Mouse (Mus musculus): ENCODE data around the gene Gsdma3. TPM values are rescaled to one million over a fixed set of nuclear protein-coding genes. Genes with fewer than 3 reads are reported as not detected.

The Gsdma3 gene
- polyA plus RNA-seq, 1 experiment = 1.1 TPM

DNA sequence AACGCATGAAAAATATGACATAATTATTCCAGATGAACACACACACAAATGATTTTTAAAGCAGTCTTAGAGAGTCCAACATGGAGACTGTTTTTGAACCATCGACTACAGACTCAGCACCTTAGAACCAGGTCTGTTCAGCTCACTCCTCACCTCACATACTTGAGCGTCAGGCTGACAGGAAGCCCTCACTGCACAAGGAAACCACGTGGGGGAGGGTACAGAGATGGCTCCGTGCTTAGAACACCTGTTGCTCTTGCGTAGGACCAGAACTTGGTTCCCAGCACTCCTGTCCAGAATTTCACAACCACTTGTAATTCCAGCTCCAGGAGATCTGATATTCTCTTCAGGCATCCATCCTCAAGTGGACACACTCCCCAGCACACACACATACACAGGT, 31.1 kb upstream of the Gsdma3 start:
- TF ChIP-seq POLR2A (IDR thresholded peaks at IDR 0.05; ENCODE audit: control insufficient read depth, extremely low read depth, insufficient read depth, low read length, poor library complexity) = no peak
- Histone ChIP-seq H3K4me1 (replicated peaks; ENCODE audit: control insufficient read depth, insufficient read depth, low read length) (peaks cover 12% of the 10 kb centered on the region), H3K27ac (ENCODE audit: control insufficient read depth, insufficient read depth, low read length) (no peak overlapping the region), H3K27me3 (ENCODE audit: control insufficient read depth, insufficient read depth, low read length) (no peaks in the 10 kb centered on the region), H3K36me3 (ENCODE audit: control insufficient read depth, insufficient read depth, low read length) (no peaks in the 10 kb centered on the region), H3K4me3 (ENCODE audit: control insufficient read depth, insufficient read depth, low read length) (no peak overlapping the region)
- DNase-seq = peak; percentile 36
- WGBS = 26% methylated on average over 6 of the region's 6 CpGs

DNA sequence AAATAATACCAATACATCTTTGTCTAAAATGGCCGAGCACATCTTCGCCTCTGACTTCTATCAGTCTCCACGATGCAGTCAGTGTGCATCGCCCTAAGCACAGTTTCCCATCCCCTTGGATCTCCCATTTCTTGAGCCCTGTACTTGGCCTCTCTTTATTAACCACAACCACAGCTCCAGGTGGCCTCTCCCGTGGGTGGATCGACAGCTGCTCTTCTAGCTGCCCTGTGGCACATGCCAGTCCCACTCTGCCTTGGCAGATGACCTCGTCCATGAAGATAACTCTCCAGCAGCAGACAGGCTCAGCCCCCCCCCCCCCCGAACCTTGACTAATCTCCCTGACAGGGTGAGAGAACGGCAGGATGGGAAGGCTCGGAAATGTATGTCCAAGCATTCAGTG, 30.7 kb upstream of the Gsdma3 start:
- WGBS = 60% methylated on average over 10 of the region's 10 CpGs
- TF ChIP-seq CTCF (IDR thresholded peaks at IDR 0.05; ENCODE audit: borderline replicate concordance, control insufficient read depth, extremely low read depth, insufficient read depth, low read length, poor library complexity) (no peak), POLR2A (IDR thresholded peaks at IDR 0.05; ENCODE audit: control insufficient read depth, extremely low read depth, insufficient read depth, low read length, poor library complexity) (no peak)
- no peaks in the 10 kb centered on the region for H3K36me3 ChIP-seq (ENCODE audit: control insufficient read depth, insufficient read depth, low read length)
- no peak overlapping the region for H3K4me3 ChIP-seq (ENCODE audit: control insufficient read depth, insufficient read depth, low read length)
- H3K27me3 ChIP-seq (ENCODE audit: control insufficient read depth, insufficient read depth, low read length) = no peaks in the 10 kb centered on the region
- no peak overlapping the region for H3K27ac ChIP-seq (ENCODE audit: control insufficient read depth, insufficient read depth, low read length)
- no peak for DNase-seq
- peaks cover 12% of the 10 kb centered on the region for H3K4me1 ChIP-seq (replicated peaks; ENCODE audit: control insufficient read depth, insufficient read depth, low read length)

DNA sequence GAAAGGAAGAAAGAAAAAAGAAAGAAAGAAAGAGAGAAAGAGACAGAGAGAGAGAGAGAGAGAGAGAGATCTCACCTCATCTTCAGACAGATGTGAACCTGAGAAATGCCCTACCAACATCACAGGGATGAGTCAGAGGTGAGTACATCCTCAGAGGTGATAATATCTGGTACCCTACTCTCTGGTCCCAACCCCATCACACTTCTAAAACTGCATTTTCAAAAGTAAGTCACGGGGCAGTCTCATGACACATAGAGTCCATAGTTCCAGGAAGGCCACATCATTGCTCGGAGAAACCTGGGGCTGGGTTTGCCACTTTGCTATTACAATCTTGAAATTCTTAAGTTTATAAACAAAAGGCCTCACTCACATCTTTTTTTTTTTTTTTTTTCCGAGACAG, 30.2 kb upstream of the Gsdma3 start:
- H3K4me1 ChIP-seq (replicated peaks; ENCODE audit: control insufficient read depth, insufficient read depth, low read length) = peaks cover 12% of the 10 kb centered on the region
- H3K27ac ChIP-seq (ENCODE audit: control insufficient read depth, insufficient read depth, low read length) = no peak overlapping the region
- no peaks in the 10 kb centered on the region for H3K27me3 ChIP-seq (ENCODE audit: control insufficient read depth, insufficient read depth, low read length)
- no peak for DNase-seq
- no peak overlapping the region for H3K4me3 ChIP-seq (ENCODE audit: control insufficient read depth, insufficient read depth, low read length)
- 85% methylated on average over 3 of the region's 3 CpGs for WGBS
- no peak for TF ChIP-seq CTCF (IDR thresholded peaks at IDR 0.05; ENCODE audit: borderline replicate concordance, control insufficient read depth, extremely low read depth, insufficient read depth, low read length, poor library complexity)
- TF ChIP-seq POLR2A (IDR thresholded peaks at IDR 0.05; ENCODE audit: control insufficient read depth, extremely low read depth, insufficient read depth, low read length, poor library complexity) = no peak
- H3K36me3 ChIP-seq (ENCODE audit: control insufficient read depth, insufficient read depth, low read length) = no peaks in the 10 kb centered on the region

DNA sequence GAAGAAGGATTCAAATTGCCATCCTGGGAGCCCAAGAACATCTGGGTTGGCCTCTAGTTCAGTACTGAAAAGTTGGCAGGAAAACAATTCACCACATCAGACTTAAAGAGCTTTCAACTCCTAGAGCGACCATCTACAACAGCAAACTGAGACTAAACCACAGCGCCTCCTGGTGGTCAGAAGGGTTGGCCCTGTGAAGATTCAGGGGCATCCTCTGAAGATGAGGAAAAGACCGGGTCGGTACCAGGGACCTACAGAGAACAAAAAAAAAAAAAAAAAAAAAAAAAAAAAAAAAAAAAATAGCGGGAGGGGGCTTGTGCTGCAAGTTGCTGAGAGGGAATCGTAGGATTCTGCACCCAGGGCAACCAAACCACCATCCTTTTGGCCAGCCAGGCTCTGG, 28.8 kb upstream of the Gsdma3 start:
- H3K4me1 ChIP-seq (replicated peaks; ENCODE audit: control insufficient read depth, insufficient read depth, low read length) = peaks cover 17% of the 10 kb centered on the region
- TF ChIP-seq POLR2A (IDR thresholded peaks at IDR 0.05; ENCODE audit: control insufficient read depth, extremely low read depth, insufficient read depth, low read length, poor library complexity) (no peak), CTCF (IDR thresholded peaks at IDR 0.05; ENCODE audit: borderline replicate concordance, control insufficient read depth, extremely low read depth, insufficient read depth, low read length, poor library complexity) (no peak)
- no peak overlapping the region for H3K4me3 ChIP-seq (ENCODE audit: control insufficient read depth, insufficient read depth, low read length)
- H3K36me3 ChIP-seq (ENCODE audit: control insufficient read depth, insufficient read depth, low read length) = no peaks in the 10 kb centered on the region
- no peaks in the 10 kb centered on the region for H3K27me3 ChIP-seq (ENCODE audit: control insufficient read depth, insufficient read depth, low read length)
- WGBS = 27% methylated on average over 6 of the region's 6 CpGs
- H3K27ac ChIP-seq (ENCODE audit: control insufficient read depth, insufficient read depth, low read length) = no peak overlapping the region
- peak; percentile 78 for DNase-seq

DNA sequence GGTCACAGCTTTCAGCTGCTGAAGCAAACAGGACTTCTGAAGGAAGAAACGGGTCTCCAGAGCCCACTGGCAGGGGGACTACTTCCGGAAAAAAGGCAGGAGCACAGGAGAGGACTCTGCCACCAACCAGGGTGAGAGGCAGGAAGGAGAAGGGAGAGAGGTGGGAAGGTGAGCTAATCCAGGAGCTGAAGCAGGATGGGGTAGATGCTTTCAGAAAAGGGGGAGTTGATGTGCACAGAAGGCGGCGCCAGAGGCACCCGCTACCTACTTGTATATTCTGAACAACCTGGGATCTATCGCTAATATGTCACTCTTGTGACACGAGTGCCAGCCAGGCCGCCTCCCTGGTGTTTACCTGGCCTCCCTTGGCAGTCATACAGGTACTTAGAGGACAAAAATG, 28.2 kb upstream of the Gsdma3 start, which contains the start of gene Lrrc3c:
TSS of gene Lrrc3c (plus strand) at position 301 of the 400 bp plus-strand sequence.
- H3K36me3 ChIP-seq (ENCODE audit: control insufficient read depth, insufficient read depth, low read length) = no peaks in the 10 kb centered on the region
- TF ChIP-seq POLR2A (IDR thresholded peaks at IDR 0.05; ENCODE audit: control insufficient read depth, extremely low read depth, insufficient read depth, low read length, poor library complexity) = no peak
- TF ChIP-seq CTCF (IDR thresholded peaks at IDR 0.05; ENCODE audit: borderline replicate concordance, control insufficient read depth, extremely low read depth, insufficient read depth, low read length, poor library complexity) = no peak
- 94% methylated on average over 8 of the region's 8 CpGs for WGBS
- H3K4me3 ChIP-seq (ENCODE audit: control insufficient read depth, insufficient read depth, low read length) = no peak within 1 kb of the TSS
- peaks cover 19% of the 10 kb centered on the region for H3K4me1 ChIP-seq (replicated peaks; ENCODE audit: control insufficient read depth, insufficient read depth, low read length)
- H3K27me3 ChIP-seq (ENCODE audit: control insufficient read depth, insufficient read depth, low read length) = no peaks in the 10 kb centered on the region
- no peak for DNase-seq
- no peak within 1 kb of the TSS for H3K27ac ChIP-seq (ENCODE audit: control insufficient read depth, insufficient read depth, low read length)

DNA sequence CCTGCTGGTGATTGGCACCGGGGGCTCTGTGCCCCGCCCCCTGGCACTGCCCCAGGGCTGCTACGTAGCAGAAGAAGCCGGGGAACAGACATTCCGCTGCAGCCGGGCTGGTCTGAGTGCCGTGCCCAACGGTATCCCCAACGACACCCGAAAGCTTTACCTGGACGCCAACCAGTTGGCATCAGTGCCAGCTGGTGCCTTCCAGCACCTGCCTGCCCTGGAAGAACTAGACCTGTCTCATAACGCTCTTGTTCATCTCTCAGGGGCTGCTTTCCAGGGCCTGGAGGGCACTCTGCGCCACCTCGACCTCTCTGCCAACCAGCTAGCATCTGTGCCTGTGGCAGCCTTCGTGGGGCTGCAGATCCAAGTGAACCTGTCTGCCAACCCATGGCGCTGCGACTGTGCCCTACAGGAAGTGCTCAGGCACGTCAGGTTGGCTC, 27.3 kb upstream of the Gsdma3 start:
- Histone ChIP-seq H3K27ac (ENCODE audit: control insufficient read depth, insufficient read depth, low read length) (no peak overlapping the region), H3K27me3 (ENCODE audit: control insufficient read depth, insufficient read depth, low read length) (no peaks in the 10 kb centered on the region), H3K4me3 (ENCODE audit: control insufficient read depth, insufficient read depth, low read length) (no peak overlapping the region), H3K4me1 (replicated peaks; ENCODE audit: control insufficient read depth, insufficient read depth, low read length) (peaks cover 19% of the 10 kb centered on the region), H3K36me3 (ENCODE audit: control insufficient read depth, insufficient read depth, low read length) (no peaks in the 10 kb centered on the region)
- 64% methylated on average over 18 of the region's 18 CpGs for WGBS
- DNase-seq = no peak
- no peak for TF ChIP-seq CTCF (IDR thresholded peaks at IDR 0.05; ENCODE audit: borderline replicate concordance, control insufficient read depth, extremely low read depth, insufficient read depth, low read length, poor library complexity)
- no peak for TF ChIP-seq POLR2A (IDR thresholded peaks at IDR 0.05; ENCODE audit: control insufficient read depth, extremely low read depth, insufficient read depth, low read length, poor library complexity)

DNA sequence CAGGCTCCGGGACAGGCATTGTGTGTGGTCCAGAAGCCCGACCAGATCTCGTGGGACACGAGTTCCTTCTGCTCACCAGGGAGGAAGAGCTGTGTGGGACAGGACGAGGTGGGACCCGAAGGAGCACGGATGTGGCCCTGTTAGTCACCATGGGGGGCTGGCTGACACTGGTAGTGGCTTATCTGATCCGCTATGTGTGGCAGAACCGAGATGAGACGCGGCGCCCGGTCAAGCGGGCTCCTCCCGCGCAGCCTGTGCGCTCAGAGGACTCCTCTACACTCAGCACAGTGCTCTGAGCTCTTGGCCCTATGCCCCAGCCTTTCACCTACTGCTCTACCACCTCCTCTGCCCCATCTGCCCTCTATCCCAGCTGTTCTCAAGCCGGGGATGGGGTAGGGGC, 26.9 kb upstream of the Gsdma3 start:
- Histone ChIP-seq H3K27me3 (ENCODE audit: control insufficient read depth, insufficient read depth, low read length) (no peaks in the 10 kb centered on the region), H3K4me3 (ENCODE audit: control insufficient read depth, insufficient read depth, low read length) (no peak overlapping the region), H3K27ac (ENCODE audit: control insufficient read depth, insufficient read depth, low read length) (no peak overlapping the region), H3K36me3 (ENCODE audit: control insufficient read depth, insufficient read depth, low read length) (no peaks in the 10 kb centered on the region), H3K4me1 (replicated peaks; ENCODE audit: control insufficient read depth, insufficient read depth, low read length) (peaks cover 19% of the 10 kb centered on the region)
- WGBS = 23% methylated on average over 18 of the region's 18 CpGs
- TF ChIP-seq CTCF (IDR thresholded peaks at IDR 0.05; ENCODE audit: borderline replicate concordance, control insufficient read depth, extremely low read depth, insufficient read depth, low read length, poor library complexity) = no peak
- no peak for TF ChIP-seq POLR2A (IDR thresholded peaks at IDR 0.05; ENCODE audit: control insufficient read depth, extremely low read depth, insufficient read depth, low read length, poor library complexity)
- DNase-seq = no peak
